Mouse (Mus musculus): ENCODE data around the gene Coro2a.

DNA sequence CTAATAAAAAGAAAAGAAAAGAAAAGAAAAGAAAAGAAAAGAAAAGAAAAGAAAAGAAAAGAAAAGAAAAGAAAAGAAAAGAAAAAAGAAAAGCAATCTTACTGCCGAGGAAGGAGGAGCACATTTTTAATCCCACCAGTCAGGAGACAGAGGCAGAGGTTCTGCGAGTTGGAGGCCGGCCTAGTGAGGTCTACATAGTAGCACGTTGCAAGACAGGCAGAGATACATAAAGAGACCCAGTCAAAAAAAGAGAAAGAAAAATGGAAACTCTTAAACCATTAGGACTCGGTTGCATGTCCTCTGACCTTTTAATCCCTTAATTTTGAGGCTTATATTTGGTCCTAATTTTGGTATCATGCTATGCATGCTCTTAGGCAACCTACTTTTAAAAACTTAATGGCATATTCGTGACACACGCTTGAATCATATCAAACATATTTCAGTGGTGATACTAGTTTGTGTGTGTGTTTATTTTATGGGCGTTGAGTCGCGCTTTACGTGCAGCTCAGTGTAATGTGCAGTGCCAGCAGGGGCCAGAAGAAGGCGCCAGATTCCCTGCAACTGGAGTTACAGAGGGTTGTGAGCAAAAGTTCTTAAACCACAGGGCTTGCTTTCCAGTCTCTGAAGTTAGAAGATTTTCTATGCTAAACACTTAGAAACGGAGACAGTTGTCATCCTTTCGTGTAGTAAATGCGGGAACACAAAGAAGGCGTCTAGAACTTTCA is 94.1 kb downstream of the Coro2a start:
- TF ChIP-seq POLR2A (IDR thresholded peaks at IDR 0.05; ENCODE audit: borderline replicate concordance, extremely low read depth, low read depth, low read length) (no peak), CTCF (IDR thresholded peaks at IDR 0.05; ENCODE audit: insufficient read depth, low read length) (peak; percentile 87)

Data from lung, adult 2 months (tissue).